Mouse (Mus musculus) liver, embryonic 15.5 days (tissue): ENCODE measurements around the gene Ctnnb1. TPM values are rescaled to one million over a fixed set of nuclear protein-coding genes. Genes with fewer than 3 reads are reported as not detected.

Experiments
- ATAC-seq: fragments of 200-750 bp; cut with Nextera tagmentation; 2 replicates; pipeline ENCODE4 v1.8.0; 2017; ENCODE audit warnings: moderate number of reproducible peaks, mild to moderate bottlenecking, moderate library complexity; ENCODE audit not compliant: insufficient read depth
- H3K27ac ChIP-seq: fragments of 300-500 bp; sonication (generic); replicated peaks from 2 replicates; pipeline ENCODE4 v1.5.1; 2015; ENCODE audit warnings: mild to moderate bottlenecking, inconsistent platforms
- H3K27me3 ChIP-seq: fragments of 300-500 bp; sonication (generic); 2 replicates; pipeline ENCODE4 v1.6.1; 2015; ENCODE audit warnings: mild to moderate bottlenecking, inconsistent platforms
- H3K36me3 ChIP-seq: fragments of 300-500 bp; sonication (generic); replicated peaks from 2 replicates; pipeline ENCODE4 v1.6.1; 2015; ENCODE audit warnings: moderate library complexity, mild to moderate bottlenecking, inconsistent platforms
- H3K4me1 ChIP-seq: fragments of 300-500 bp; sonication (generic); replicated peaks from 2 replicates; pipeline ENCODE4 v1.6.1; 2015; ENCODE audit warnings: inconsistent platforms
- H3K4me2 ChIP-seq: fragments of 300-500 bp; sonication (generic); 2 replicates; pipeline ENCODE4 v1.6.1; 2015; ENCODE audit warnings: moderate library complexity, mild to moderate bottlenecking, inconsistent platforms
- H3K4me3 ChIP-seq: fragments of 300-500 bp; sonication (generic); replicated peaks from 2 replicates; pipeline ENCODE4 v1.5.1; 2015; ENCODE audit warnings: mild to moderate bottlenecking, inconsistent platforms
- H3K9ac ChIP-seq: fragments of 300-500 bp; sonication (generic); 2 replicates; pipeline ENCODE4 v1.6.1; 2015; ENCODE audit warnings: moderate library complexity, mild to moderate bottlenecking, inconsistent platforms
- H3K9me3 ChIP-seq: fragments of 300-500 bp; sonication (generic); replicated peaks from 2 replicates; pipeline ENCODE4 v1.6.1; 2016; ENCODE audit warnings: inconsistent platforms
- WGBS: fragments of 180-500 bp; shearing (Covaris S2); methylation state at CpG from one replicate; pipeline ENCODE4 v1.1.7; 2015; ENCODE audit warnings: mixed read lengths; ENCODE audit not compliant: insufficient replicate concordance; 5-methylcytosine and 5-hydroxymethylcytosine counted together
- polyA plus RNA-seq: library from polyadenylated mRNA; unstranded; fragments of >200 nt; fragmentation: Nextera tagmentation; extraction: Ambion mirVana; gene quantifications from 2 replicates; pipeline ENCODE4 v1.2.1, GENCODE M21; 2015

Ctnnb1 gene
- polyA plus RNA-seq, 1 experiment from 2014 or later: 90.5 TPM

DNA sequence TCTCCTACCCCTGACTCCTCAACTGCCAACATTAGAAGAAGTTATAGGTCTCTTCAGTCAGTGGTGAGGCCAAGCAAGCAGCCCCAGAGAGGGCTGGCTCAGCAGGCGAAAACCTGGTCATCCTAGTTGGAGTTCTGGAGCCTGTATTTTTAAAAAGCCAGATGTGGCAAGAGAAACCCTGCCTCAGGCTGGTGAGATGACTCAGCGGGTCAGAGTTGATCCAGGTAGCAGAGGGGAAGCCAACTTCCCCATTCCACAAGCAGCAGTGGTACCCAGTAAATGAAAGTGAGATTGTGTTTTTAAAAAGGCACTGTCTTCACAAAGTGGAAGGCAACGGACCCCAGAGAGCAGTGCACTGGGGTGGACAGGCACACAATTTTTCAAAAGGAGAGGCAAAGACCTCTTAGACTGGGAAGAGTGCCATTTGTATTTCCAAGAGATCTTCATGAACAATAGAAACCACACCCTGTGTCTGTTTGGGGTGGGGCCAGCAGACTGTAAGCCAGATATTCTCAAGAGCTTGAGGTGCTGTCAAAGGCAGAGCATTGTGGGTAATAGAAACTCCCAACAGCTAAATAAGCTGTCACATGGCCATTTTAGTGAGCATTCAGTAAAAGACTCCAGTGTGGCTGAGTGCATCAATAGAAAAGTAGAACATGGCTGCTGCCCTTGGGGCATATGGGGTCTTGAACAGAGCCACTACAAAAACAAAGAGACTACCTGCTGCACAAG, 33.1 kb downstream of the Ctnnb1 start:
- H3K27ac ChIP-seq: 0 out of 2 replicates have a peak overlapping the region, but pooled peaks have one; percentile 19

DNA sequence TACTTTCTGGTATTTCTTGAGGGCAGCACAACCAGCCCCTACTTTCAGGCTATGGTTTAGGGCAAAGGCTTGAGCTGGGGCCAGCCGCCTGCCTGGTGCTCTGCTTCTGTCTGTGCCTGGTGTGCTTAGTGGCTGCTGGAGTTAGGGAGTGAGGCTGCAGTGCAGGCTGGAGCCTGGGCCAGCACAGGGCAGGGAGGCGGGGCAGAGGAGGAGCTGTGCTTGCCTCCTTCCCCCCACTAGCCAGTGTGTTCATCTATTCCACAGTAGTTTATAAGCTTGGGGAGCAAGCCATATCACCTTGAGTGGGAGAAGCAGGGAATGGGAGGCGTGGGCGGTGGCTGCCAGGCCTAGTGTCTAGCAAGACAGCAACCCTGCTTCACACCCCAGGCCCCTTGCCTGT, 34.1 kb downstream of the Ctnnb1 start:
- Histone ChIP-seq H3K4me3 (no peak overlapping the region), H3K9ac (no peak overlapping the region), H3K4me2 (no peak overlapping the region), H3K36me3 (peaks cover 99% of the 10 kb centered on the region), H3K27ac (no peak overlapping the region), H3K4me1 (peaks cover 29% of the 10 kb centered on the region), H3K9me3 (no peaks in the 10 kb centered on the region), H3K27me3 (no peaks in the 10 kb centered on the region)
- 82% methylated on average over 4 of the region's 4 CpGs for WGBS
- ATAC-seq: no peak

More for the DNA sequence above, 33.1 kb downstream of the Ctnnb1 start:
- H3K27me3 ChIP-seq: no peaks in the 10 kb centered on the region
- no peak overlapping the region for H3K9ac ChIP-seq
- H3K9me3 ChIP-seq: no peaks in the 10 kb centered on the region
- H3K4me2 ChIP-seq: no peak overlapping the region
- no peak overlapping the region for H3K4me3 ChIP-seq
- H3K4me1 ChIP-seq: peaks cover 29% of the 10 kb centered on the region
- ATAC-seq: no peak
- 45% methylated on average over 3 of the region's 3 CpGs for WGBS
- H3K36me3 ChIP-seq: peaks cover 100% of the 10 kb centered on the region

GRCm38 (mm10) chr9:120963720-120964119, 34.7 kb downstream of the Ctnnb1 start:
- Histone ChIP-seq H3K36me3 (peaks cover 99% of the 10 kb centered on the region), H3K4me1 (peaks cover 29% of the 10 kb centered on the region), H3K9me3 (no peaks in the 10 kb centered on the region), H3K27ac (no peak overlapping the region), H3K4me3 (no peak overlapping the region), H3K4me2 (no peak overlapping the region), H3K9ac (no peak overlapping the region), H3K27me3 (no peaks in the 10 kb centered on the region)
- no peak for ATAC-seq
- WGBS: 85% methylated on average over 3 of the region's 3 CpGs

DNA sequence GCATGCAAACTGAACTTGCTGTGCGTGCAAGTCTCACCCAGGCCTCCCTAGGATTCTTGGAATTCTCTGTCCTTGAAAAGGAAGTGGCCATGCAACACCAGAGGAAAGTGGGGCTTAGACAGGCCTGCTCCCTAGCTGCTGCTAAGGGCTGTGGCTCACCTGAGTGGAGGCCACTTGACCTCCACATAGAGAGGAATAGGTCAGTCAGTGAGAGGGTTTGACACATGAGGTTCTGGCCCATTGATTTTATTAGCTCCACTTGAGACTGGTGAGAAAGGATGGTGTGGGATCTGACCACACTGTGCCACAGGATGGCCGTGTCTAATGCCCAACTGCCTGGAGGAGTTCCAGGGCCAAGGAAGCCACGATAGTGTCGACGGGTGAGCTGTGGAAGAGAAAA, 35.2 kb downstream of the Ctnnb1 start:
- ATAC-seq: no peak
- Histone ChIP-seq H3K9ac (no peak overlapping the region), H3K27ac (no peak overlapping the region), H3K36me3 (peaks cover 97% of the 10 kb centered on the region), H3K4me3 (no peak overlapping the region), H3K4me1 (peaks cover 29% of the 10 kb centered on the region), H3K9me3 (no peaks in the 10 kb centered on the region), H3K4me2 (no peak overlapping the region), H3K27me3 (no peaks in the 10 kb centered on the region)
- WGBS: 79% methylated on average over 5 of the region's 5 CpGs

GRCm38 (mm10) chr9:120965007-120965406, 36.0 kb downstream of the Ctnnb1 start:
- no peak overlapping the region for H3K4me2 ChIP-seq
- H3K4me3 ChIP-seq: no peak overlapping the region
- no peaks in the 10 kb centered on the region for H3K27me3 ChIP-seq
- ATAC-seq: no peak
- WGBS: 91% methylated on average over 10 of the region's 10 CpGs
- H3K36me3 ChIP-seq: peaks cover 90% of the 10 kb centered on the region
- H3K4me1 ChIP-seq: peaks cover 29% of the 10 kb centered on the region
- H3K9ac ChIP-seq: no peak overlapping the region
- no peak overlapping the region for H3K27ac ChIP-seq
- no peaks in the 10 kb centered on the region for H3K9me3 ChIP-seq

DNA sequence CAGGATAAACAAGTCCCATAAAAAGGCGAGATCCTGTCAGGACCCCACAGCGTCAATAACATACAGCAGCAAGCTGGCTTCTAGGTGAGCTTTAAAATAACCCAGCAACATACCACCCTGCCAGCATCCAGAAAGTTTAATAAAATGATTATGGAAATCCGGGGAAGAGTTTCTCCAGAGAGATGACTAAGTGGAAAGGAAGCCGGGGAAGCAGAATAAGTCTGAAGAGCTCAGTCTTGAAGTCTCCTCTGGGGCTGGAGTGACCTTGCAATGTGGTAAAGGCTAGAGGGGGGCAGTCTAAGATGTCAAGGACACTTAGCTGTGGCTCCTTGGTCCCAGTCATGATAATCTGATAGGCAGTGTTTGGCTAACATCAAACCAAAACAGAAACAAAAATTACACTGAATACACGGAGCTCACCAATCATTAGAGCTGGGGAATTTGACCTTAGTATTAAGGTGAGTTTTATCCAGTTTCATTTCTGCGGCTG, 44.1 kb downstream of the Ctnnb1 start:
- WGBS: 62% methylated on average over 6 of the region's 6 CpGs
- no peak for ATAC-seq
- Histone ChIP-seq H3K36me3 (peaks cover 10% of the 10 kb centered on the region), H3K4me3 (no peak overlapping the region), H3K9ac (no peak overlapping the region), H3K27me3 (no peaks in the 10 kb centered on the region), H3K27ac (no peak overlapping the region), H3K4me1 (no peaks in the 10 kb centered on the region), H3K4me2 (no peak overlapping the region), H3K9me3 (no peaks in the 10 kb centered on the region)

DNA sequence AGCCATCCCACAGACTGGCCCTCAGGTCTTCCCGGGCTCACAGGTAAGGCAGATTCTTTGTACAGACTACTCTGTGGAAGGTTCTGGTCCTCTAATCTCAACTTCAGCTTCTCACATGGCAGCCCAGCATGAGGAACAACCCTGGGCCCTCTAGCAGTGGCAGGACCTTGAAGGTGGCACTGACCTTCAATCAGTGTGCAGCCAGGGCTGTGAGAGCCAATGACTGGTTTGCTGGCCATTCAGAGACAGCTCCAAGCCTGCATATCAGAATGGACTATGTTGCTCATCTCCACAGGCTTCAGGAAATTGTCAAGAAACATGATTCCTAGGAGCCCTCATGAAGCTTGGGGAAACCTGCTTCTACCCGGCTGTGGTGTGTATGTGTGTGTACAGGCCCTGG, 45.2 kb downstream of the Ctnnb1 start:
- Histone ChIP-seq H3K27ac (no peak overlapping the region), H3K4me2 (no peak overlapping the region)
- WGBS: 55% methylated on average over 2 of the region's 2 CpGs

GRCm38 (mm10) chr9:120976158-120976557, 47.1 kb downstream of the Ctnnb1 start:
- WGBS: 80% methylated on average over 5 of the region's 5 CpGs
- no peak overlapping the region for H3K27ac ChIP-seq
- no peak for ATAC-seq

More for the DNA sequence above, 45.2 kb downstream of the Ctnnb1 start:
- H3K4me3 ChIP-seq: no peak overlapping the region
- H3K27me3 ChIP-seq: no peaks in the 10 kb centered on the region
- H3K9me3 ChIP-seq: no peaks in the 10 kb centered on the region
- no peaks in the 10 kb centered on the region for H3K4me1 ChIP-seq
- H3K36me3 ChIP-seq: no peaks in the 10 kb centered on the region
- no peak for ATAC-seq
- no peak overlapping the region for H3K9ac ChIP-seq

DNA sequence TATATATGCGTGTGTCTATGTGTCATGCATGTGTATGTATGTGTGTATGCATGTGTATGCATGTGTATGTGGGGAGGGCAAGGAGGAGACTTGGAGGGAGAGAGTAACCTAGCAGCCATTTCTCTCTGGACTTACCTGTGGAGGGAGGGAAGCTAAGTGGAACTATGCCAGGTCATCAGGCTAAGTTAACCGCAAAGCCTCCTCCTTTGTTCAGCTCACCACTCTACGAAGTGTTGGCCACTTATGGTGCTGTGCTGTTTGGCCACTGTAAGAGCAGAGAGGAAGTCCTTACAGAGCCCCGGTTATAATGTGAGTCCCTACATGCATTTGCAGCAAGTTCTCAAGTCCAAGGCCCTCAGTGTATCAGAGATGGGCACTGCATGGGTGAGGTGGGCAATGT, 47.8 kb downstream of the Ctnnb1 start:
- H3K27me3 ChIP-seq: no peaks in the 10 kb centered on the region
- H3K9me3 ChIP-seq: no peaks in the 10 kb centered on the region
- H3K4me1 ChIP-seq: no peaks in the 10 kb centered on the region
- H3K36me3 ChIP-seq: no peaks in the 10 kb centered on the region
- no peak for ATAC-seq
- H3K4me3 ChIP-seq: no peak overlapping the region
- no peak overlapping the region for H3K9ac ChIP-seq
- 75% methylated on average over 4 of the region's 4 CpGs for WGBS
- no peak overlapping the region for H3K4me2 ChIP-seq
- no peak overlapping the region for H3K27ac ChIP-seq

More at GRCm38 (mm10) chr9:120976158-120976557, 47.1 kb downstream of the Ctnnb1 start:
- H3K4me1 ChIP-seq: no peaks in the 10 kb centered on the region
- H3K9ac ChIP-seq: no peak overlapping the region
- H3K36me3 ChIP-seq: no peaks in the 10 kb centered on the region
- H3K27me3 ChIP-seq: no peaks in the 10 kb centered on the region
- H3K9me3 ChIP-seq: no peaks in the 10 kb centered on the region
- no peak overlapping the region for H3K4me3 ChIP-seq
- H3K4me2 ChIP-seq: no peak overlapping the region

DNA sequence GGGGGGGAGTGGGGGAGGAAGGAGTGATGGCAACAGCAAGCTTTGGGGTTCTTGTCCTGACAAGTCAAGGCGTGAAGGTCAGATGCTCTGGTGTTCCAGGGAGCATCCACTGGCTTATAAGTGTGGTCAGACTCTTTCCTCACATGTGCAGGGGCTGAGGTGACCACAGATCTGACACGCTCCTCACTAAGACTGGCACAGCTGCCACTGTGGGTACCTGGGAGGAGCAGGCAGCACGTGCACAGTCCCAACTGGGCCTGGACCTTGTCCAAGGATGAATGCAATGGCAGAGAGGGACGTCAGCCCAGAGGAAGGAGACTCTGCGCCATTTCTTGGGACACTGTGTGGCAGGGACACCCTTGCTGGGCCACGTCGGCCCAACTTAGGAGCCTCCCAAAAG, 52.8 kb downstream of the Ctnnb1 start:
- Histone ChIP-seq H3K27ac (no peak overlapping the region), H3K36me3 (no peaks in the 10 kb centered on the region), H3K27me3 (no peaks in the 10 kb centered on the region), H3K4me3 (no peak overlapping the region), H3K4me1 (peaks cover 21% of the 10 kb centered on the region), H3K9ac (no peak overlapping the region), H3K9me3 (no peaks in the 10 kb centered on the region), H3K4me2 (no peak overlapping the region)
- no peak for ATAC-seq
- WGBS: 73% methylated on average over 7 of the region's 7 CpGs

DNA sequence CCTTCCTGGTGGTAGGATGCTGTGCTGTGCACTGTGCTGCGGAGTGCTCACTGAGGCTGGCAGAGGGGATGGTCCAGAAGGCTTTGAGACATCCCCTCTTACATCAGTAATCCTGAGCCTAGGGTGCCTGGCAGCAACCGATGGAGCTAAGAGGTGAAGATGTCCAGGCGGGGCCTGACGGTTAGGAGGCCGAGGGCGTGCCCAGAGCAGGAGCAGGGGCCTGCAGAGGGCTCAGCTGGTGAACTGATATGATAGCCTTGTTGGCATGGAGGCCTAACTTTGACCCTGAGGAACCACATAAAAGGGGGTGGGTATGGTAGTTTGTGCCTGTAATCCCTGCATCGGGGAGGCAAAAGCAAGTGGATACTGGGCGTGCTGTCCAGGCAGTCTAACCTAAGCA, 54.8 kb downstream of the Ctnnb1 start:
- Histone ChIP-seq H3K4me1 (peaks cover 21% of the 10 kb centered on the region), H3K36me3 (no peaks in the 10 kb centered on the region), H3K27me3 (no peaks in the 10 kb centered on the region), H3K9me3 (no peaks in the 10 kb centered on the region), H3K4me2 (no peak overlapping the region), H3K4me3 (no peak overlapping the region), H3K27ac (no peak overlapping the region), H3K9ac (no peak overlapping the region)
- ATAC-seq: 0 out of 2 replicates have a peak, but pooled peaks have one; percentile 28
- 54% methylated on average over 8 of the region's 8 CpGs for WGBS

DNA sequence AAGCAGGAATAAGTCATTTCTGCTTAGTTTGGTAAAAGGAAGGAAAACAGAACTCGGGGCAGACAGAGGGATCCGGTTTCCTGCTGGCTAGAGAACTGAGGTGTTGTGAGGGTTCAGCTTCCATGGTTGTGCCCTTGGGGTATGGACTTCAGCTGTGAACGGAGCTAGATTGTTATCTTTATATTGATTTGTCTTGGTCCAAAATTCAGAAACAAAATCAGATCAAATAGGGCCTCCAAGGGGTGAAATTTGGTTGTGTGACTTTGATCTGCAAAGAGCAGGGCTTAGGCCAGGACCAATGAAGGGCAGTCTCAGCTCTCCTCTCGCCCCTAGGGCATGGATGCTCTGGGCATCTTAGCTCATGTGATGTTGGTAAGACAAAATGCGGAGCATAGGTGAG, 55.5 kb downstream of the Ctnnb1 start:
- Histone ChIP-seq H3K9ac (no peak overlapping the region), H3K27me3 (no peaks in the 10 kb centered on the region), H3K4me1 (peaks cover 21% of the 10 kb centered on the region), H3K4me2 (no peak overlapping the region), H3K27ac (no peak overlapping the region), H3K4me3 (no peak overlapping the region), H3K9me3 (no peaks in the 10 kb centered on the region), H3K36me3 (no peaks in the 10 kb centered on the region)
- 54% methylated on average over 5 of the region's 5 CpGs for WGBS
- ATAC-seq: no peak
